Mouse (Mus musculus): ENCODE results near the gene Gm10428. TPM values are rescaled to one million over a fixed set of nuclear protein-coding genes. Genes with fewer than 3 reads are reported as not detected.

The Gm10428 gene
- total RNA-seq (2014; fragmentation: Nextera tagmentation) (not detected in 2 replicates), total RNA-seq (2017) (not detected in 2 replicates)

- no peak for ATAC-seq (replicated peaks; ENCODE audit: poor library complexity, severe bottlenecking)
Measured at GRCm38 (mm10) chr11:62752780-62753179, at the start of gene Gm10428. Gene Gm10428 (plus strand): TSS chr11:62753100.

GRCm38 (mm10) chr11:62706141-62706540, 46.8 kb upstream of the Gm10428 start:
- ATAC-seq (replicated peaks; ENCODE audit: poor library complexity, severe bottlenecking): no peak

GRCm38 (mm10) chr11:62708252-62708651, 44.6 kb upstream of the Gm10428 start:
- ATAC-seq (replicated peaks; ENCODE audit: poor library complexity, severe bottlenecking): no peak

DNA sequence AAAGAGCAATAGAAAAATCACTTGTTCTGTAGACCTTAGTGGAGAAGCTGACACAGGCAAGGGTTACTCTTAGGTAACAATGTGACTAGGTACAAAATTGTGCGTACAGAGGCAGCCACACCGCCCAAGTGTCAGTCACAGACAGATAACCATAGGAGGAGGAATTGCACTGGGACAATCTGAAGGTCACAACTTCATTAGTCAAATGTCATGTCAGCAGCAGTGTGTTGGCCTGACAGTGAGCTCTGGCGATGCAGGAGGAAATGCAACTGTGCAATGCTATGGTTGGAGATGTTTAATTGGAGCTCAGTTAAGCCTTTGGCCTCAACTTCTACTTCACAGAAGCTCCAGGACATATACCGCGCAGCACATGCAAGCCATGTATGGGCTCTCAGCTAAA, 42.2 kb upstream of the Gm10428 start:
- ATAC-seq (replicated peaks; ENCODE audit: poor library complexity, severe bottlenecking): no peak

DNA sequence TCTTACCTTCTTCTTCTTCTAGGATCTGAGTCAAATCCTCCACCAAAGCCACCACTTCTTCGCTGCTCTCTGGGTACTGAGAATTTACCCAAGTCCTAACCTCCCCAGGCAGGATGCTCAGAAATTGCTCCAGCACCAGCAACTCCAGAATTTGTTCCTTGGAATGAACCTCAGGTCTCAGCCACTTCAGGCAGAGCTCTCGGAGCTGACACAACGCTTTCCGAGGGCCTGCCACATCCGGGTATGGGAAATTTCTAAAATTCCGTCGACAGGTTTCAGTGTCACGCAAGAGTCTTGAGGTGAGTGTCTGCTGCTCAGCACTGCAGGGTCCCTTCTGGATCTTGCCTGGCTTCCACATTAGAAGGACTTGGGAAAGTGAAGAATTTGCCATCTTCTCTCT, 24.6 kb upstream of the Gm10428 start:
- no peak for ATAC-seq (replicated peaks; ENCODE audit: poor library complexity, severe bottlenecking)

DNA sequence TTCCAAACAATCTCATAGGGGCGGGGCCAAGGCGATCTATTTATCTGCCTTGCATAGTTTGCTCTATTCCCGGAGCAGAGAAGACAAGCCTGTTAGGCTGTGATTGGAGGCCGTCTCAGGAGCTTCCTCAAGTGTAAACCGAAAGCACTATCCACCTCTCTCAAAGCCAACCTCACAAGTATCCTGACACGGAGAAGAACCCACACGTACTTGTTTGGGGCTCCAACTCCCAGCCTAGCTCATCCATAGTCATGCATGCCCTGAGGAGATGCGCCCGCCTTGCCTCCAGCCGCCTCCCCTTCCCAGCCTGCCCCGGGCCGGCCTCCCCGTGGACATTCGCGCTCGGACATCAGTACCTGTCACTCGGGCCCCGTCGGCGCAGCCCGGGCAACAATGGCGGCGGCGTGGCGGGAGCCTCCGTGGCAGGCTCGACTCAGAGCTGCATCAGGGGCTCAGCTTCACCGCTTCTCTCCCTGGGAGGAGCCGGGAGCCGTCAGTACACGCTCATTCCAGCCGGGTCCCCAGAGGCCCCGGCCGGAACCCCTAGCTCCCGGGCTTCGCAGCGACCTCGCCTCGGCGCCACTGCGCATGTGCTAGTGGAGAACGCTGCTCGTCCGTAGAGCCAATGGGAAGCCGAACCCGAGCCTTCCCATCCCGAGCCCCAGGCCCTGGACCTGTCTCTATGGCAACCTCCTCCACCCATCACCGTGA, 21.4 kb upstream of the Gm10428 start, which contains the start of gene Zfp287:
Zfp287 (minus strand) TSS at position 595 of the 711 bp plus-strand sequence.
- peak; percentile 90 for ATAC-seq (replicated peaks; ENCODE audit: poor library complexity, severe bottlenecking)

GRCm38 (mm10) chr11:62732022-62732387, 20.9 kb upstream of the Gm10428 start:
- no peak for ATAC-seq (replicated peaks; ENCODE audit: poor library complexity, severe bottlenecking)

- peak; percentile 43 for ATAC-seq (replicated peaks; ENCODE audit: poor library complexity, severe bottlenecking)
Measured at GRCm38 (mm10) chr11:62732665-62733064, 20.2 kb upstream of the Gm10428 start.

GRCm38 (mm10) chr11:62741186-62741585, 11.7 kb upstream of the Gm10428 start:
- ATAC-seq (replicated peaks; ENCODE audit: poor library complexity, severe bottlenecking): peak; percentile 70

- ATAC-seq (replicated peaks; ENCODE audit: poor library complexity, severe bottlenecking): no peak
Measured at GRCm38 (mm10) chr11:62742261-62742957, 10.5 kb upstream of the Gm10428 start.

GRCm38 (mm10) chr11:62744103-62744502, 8.8 kb upstream of the Gm10428 start:
- ATAC-seq (replicated peaks; ENCODE audit: poor library complexity, severe bottlenecking): peak; percentile 80

- ATAC-seq (replicated peaks; ENCODE audit: poor library complexity, severe bottlenecking): peak; percentile 57
Measured at GRCm38 (mm10) chr11:62746001-62746533, 6.8 kb upstream of the Gm10428 start.

DNA sequence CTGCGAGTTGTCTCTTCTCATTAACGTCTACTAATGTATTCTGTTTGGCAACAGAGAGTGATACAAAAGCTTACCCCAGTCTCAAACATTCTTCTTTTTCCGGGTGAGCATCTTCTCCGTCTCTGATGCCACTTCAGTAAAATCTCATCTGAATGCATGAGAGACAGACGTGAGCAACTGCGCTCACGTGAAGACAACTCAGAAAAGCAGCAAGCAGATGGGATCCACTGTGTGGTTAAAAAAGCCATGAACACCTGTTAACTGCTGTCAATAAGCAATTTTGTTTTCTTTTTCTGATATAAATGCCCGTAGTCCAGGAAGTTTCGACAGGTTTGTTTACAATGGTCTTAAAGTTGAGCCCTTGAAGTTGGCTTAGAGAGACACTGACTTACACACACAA, 5.7 kb upstream of the Gm10428 start:
- ATAC-seq (replicated peaks; ENCODE audit: poor library complexity, severe bottlenecking): no peak

DNA sequence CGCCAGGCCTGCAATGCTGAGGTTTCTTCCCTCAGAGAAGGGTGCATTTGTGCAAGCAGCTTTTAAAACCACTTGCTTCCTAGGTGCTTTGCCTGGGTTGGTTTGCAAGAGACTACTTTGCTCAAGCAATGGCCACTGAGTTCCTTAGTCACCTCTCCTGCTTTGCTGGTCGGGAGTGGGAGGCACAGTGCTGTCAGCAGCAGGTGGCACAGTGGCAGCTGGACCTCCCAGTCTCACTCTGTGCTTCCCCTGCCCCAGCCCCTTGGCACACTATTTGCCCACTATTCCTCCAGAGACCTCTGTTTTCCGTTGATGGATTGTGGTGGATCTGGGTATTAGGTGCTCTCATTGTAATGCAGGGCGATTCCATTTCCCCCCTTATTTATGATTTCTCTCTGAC, 4.8 kb upstream of the Gm10428 start:
- no peak for ATAC-seq (replicated peaks; ENCODE audit: poor library complexity, severe bottlenecking)

GRCm38 (mm10) chr11:62749445-62749844, 3.5 kb upstream of the Gm10428 start:
- peak; percentile 78 for ATAC-seq (replicated peaks; ENCODE audit: poor library complexity, severe bottlenecking)

- ATAC-seq (replicated peaks; ENCODE audit: poor library complexity, severe bottlenecking): no peak
Measured at GRCm38 (mm10) chr11:62752191-62752590, 709 bp upstream of the Gm10428 start.

GRCm38 (mm10) chr11:62756456-62757142, 3.7 kb downstream of the Gm10428 start:
- ATAC-seq (replicated peaks; ENCODE audit: poor library complexity, severe bottlenecking): peak; percentile 99

- no peak for ATAC-seq (replicated peaks; ENCODE audit: poor library complexity, severe bottlenecking)
Measured at GRCm38 (mm10) chr11:62757143-62757507, 4.2 kb downstream of the Gm10428 start.

DNA sequence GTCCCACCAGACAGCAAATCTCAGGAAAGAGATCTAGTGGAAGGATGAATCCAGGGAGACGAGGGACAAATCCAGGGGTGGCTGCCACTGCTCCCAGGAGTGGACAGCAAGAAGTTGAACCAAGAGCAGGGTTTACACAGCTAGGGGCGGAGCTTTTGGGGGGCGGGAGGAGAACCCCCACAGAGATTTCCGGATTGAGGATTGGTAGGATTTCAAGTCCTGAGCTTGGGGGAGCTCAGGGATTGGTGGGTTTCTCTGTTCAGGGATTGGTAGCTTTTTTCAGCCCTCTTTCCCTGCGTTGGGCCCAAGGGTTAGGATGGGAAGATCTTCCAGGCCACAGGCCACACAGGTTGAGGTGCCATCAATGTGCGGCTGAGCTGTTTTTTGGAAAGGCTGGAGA, 5.0 kb downstream of the Gm10428 start:
- ATAC-seq (replicated peaks; ENCODE audit: poor library complexity, severe bottlenecking): no peak

DNA sequence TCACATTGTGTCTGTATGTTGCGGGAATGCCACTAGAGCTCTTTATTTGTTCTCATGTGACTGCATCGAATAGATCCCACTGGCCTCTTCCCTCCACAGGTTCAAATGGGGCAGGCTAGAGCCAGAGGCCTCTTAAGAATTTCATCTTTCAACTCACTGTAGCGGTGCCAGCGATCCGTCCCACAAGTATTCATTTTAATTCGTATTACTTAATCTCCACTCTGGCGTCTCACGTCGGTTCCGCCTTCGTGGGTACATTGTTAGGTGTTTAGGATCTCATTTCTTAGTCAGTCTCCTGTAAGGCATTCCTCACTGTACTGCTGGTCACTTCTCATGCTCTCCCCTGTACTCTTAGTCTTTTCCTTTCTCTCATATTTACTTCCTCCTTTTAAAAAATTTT, 5.6 kb downstream of the Gm10428 start:
- ATAC-seq (replicated peaks; ENCODE audit: poor library complexity, severe bottlenecking): no peak
